Mouse (Mus musculus): Measurements from ENCODE around the gene Otof.

Otof gene

GRCm38 (mm10) chr5:30461821-30462220 is at the start of gene Otof:
Otof (minus strand) TSS chr5:30461932.
- no peak for DNase-seq (ENCODE audit: low spot score in 2 of 2)

GRCm38 (mm10) chr5:30497299-30497698 is 35.6 kb upstream of the Otof start:
- no peak for DNase-seq (ENCODE audit: low spot score in 2 of 2)

GRCm38 (mm10) chr5:30496821-30497220 is 35.1 kb upstream of the Otof start:
- no peak for DNase-seq (ENCODE audit: low spot score in 2 of 2)

- no peak for DNase-seq (ENCODE audit: low spot score in 2 of 2)
Observed at GRCm38 (mm10) chr5:30495288-30495687, 33.6 kb upstream of the Otof start.

GRCm38 (mm10) chr5:30494606-30495005 is 32.9 kb upstream of the Otof start:
- DNase-seq (ENCODE audit: low spot score in 2 of 2) = no peak

GRCm38 (mm10) chr5:30493723-30494122 is 32.0 kb upstream of the Otof start:
- no peak for DNase-seq (ENCODE audit: low spot score in 2 of 2)

GRCm38 (mm10) chr5:30490845-30491244 is 29.1 kb upstream of the Otof start:
- no peak for DNase-seq (ENCODE audit: low spot score in 2 of 2)

GRCm38 (mm10) chr5:30490215-30490614 is 28.5 kb upstream of the Otof start:
- DNase-seq (ENCODE audit: low spot score in 2 of 2) = no peak

- DNase-seq (ENCODE audit: low spot score in 2 of 2) = no peak
Observed at GRCm38 (mm10) chr5:30485136-30485535, 23.4 kb upstream of the Otof start.

- DNase-seq (ENCODE audit: low spot score in 2 of 2) = no peak
Observed at GRCm38 (mm10) chr5:30484591-30484990, 22.9 kb upstream of the Otof start.

GRCm38 (mm10) chr5:30483533-30483932 is 21.8 kb upstream of the Otof start:
- DNase-seq (ENCODE audit: low spot score in 2 of 2) = no peak

GRCm38 (mm10) chr5:30482319-30482718 is 20.6 kb upstream of the Otof start:
- peak; percentile 57 to 82 for DNase-seq (ENCODE audit: low spot score in 2 of 2)

- DNase-seq (ENCODE audit: low spot score in 2 of 2) = no peak
Observed at GRCm38 (mm10) chr5:30476534-30476933, 14.8 kb upstream of the Otof start.

- DNase-seq (ENCODE audit: low spot score in 2 of 2) = no peak
Observed at GRCm38 (mm10) chr5:30472148-30472547, 10.4 kb upstream of the Otof start.

GRCm38 (mm10) chr5:30470454-30470853 is 8.7 kb upstream of the Otof start:
- DNase-seq (ENCODE audit: low spot score in 2 of 2) = no peak

GRCm38 (mm10) chr5:30466315-30466714 is 4.6 kb upstream of the Otof start:
- DNase-seq (ENCODE audit: low spot score in 2 of 2) = no peak

GRCm38 (mm10) chr5:30465861-30466260 is 4.1 kb upstream of the Otof start, which contains the start of gene 1700001C02Rik:
1700001C02Rik (plus strand) TSS chr5:30466047.
- no peak for DNase-seq (ENCODE audit: low spot score in 2 of 2)

- DNase-seq (ENCODE audit: low spot score in 2 of 2) = no peak
Observed at GRCm38 (mm10) chr5:30460155-30460554, 1.6 kb downstream of the Otof start.

GRCm38 (mm10) chr5:30456056-30456455 is 5.7 kb downstream of the Otof start:
- DNase-seq (ENCODE audit: low spot score in 2 of 2) = no peak

GRCm38 (mm10) chr5:30444327-30444895 is 17.3 kb downstream of the Otof start:
- no peak for DNase-seq (ENCODE audit: low spot score in 2 of 2)

GRCm38 (mm10) chr5:30442196-30442595 is 19.5 kb downstream of the Otof start:
- DNase-seq (ENCODE audit: low spot score in 2 of 2) = no peak

GRCm38 (mm10) chr5:30440308-30440906 is 21.3 kb downstream of the Otof start:
- no peak for DNase-seq (ENCODE audit: low spot score in 2 of 2)

- no peak for DNase-seq (ENCODE audit: low spot score in 2 of 2)
Observed at GRCm38 (mm10) chr5:30438931-30439330, 22.8 kb downstream of the Otof start.

GRCm38 (mm10) chr5:30427406-30427805 is 34.3 kb downstream of the Otof start:
- no peak for DNase-seq (ENCODE audit: low spot score in 2 of 2)

Data from spleen, postnatal 4 days (tissue).